In the genomic region with DNA sequence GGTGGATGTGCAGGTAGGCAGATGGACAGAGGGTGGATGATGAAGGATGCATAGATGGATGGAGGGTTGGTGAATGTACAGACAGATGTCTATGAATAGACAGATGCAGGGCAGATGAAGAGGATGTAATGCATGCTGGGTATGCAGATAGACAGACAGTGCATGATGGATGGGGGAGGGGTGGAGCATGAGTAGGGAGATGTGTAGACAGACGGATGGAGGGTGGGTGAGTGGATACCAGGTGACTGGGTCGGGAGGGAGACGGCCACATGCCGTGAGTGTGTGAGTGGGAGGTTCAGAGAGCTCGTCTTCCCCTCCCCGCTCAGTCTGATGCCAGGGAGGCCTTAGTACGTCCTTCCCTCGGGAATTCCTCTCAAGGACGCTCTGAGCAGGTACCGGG, we compare ENCODE assay signal across 34 mouse cellular contexts.
"Had no signal": no experiment of that assay in that cellular context is flagged by ENCODE, and none has a peak within 500 bp of the region (broad histone marks: within the 10 kb centered on the region; RNA-seq: fewer than 3 reads in every experiment).

No protein-coding gene starts in this region.

- H3K27me3 ChIP-seq: heart, embryonic 12.5 days; heart, embryonic 13.5 days; heart, embryonic 15.5 days; hindbrain, embryonic 12.5 days; hindbrain, embryonic 13.5 days; hindbrain, embryonic 15.5 days; intestine, embryonic 15.5 days; kidney, embryonic 15.5 days had no signal

- H3K4me2 ChIP-seq: heart, embryonic 11.5 days; heart, embryonic 12.5 days; heart, embryonic 13.5 days; heart, embryonic 15.5 days; hindbrain, embryonic 12.5 days; hindbrain, embryonic 13.5 days; hindbrain, embryonic 14.5 days; hindbrain, embryonic 15.5 days; intestine, embryonic 15.5 days; kidney, embryonic 15.5 days had no signal

- H3K36me3 ChIP-seq: heart, embryonic 15.5 days; hindbrain, embryonic 15.5 days; intestine, embryonic 15.5 days had no signal

- H3K4me3 ChIP-seq: heart, adult 2 months; heart, embryonic 10.5 days; heart, embryonic 12.5 days; heart, embryonic 13.5 days; heart, embryonic 15.5 days; hindbrain, embryonic 10.5 days; hindbrain, embryonic 12.5 days; hindbrain, embryonic 13.5 days; hindbrain, embryonic 15.5 days; intestine, embryonic 15.5 days; kidney, embryonic 15.5 days; layer of hippocampus, adult 2 months had no signal

- DNase-seq: heart, adult 2 months; heart, postnatal 10 days; heart, postnatal 14 days; heart, postnatal 36 days; heart, postnatal 4 days; kidney, adult 11 months; kidney, adult 18-20 months; kidney, adult 8-10 months; kidney, adult 9 months; kidney, postnatal 10 days; kidney, postnatal 14 days; kidney, postnatal 25 days; kidney, postnatal 36 days; kidney, postnatal 4 days; layer of hippocampus, adult 9-11 months; layer of hippocampus, postnatal 36 days had no signal

- H3K9me3 ChIP-seq: heart, embryonic 10.5 days; heart, embryonic 12.5 days; heart, embryonic 13.5 days; heart, embryonic 15.5 days; hindbrain, embryonic 10.5 days; hindbrain, embryonic 12.5 days; hindbrain, embryonic 13.5 days; hindbrain, embryonic 15.5 days; intestine, embryonic 15.5 days; kidney, embryonic 15.5 days had no signal

- H3K27ac ChIP-seq: heart, adult 2 months; heart, embryonic 10.5 days; heart, embryonic 13.5 days; heart, embryonic 15.5 days; hindbrain, embryonic 10.5 days; hindbrain, embryonic 12.5 days; hindbrain, embryonic 13.5 days; hindbrain, embryonic 14.5 days; hindbrain, embryonic 15.5 days; hindbrain, postnatal 0 days; intestine, embryonic 15.5 days; kidney, embryonic 15.5 days; layer of hippocampus, adult 2 months had no signal

- H3K4me1 ChIP-seq: hindbrain, embryonic 12.5 days; hindbrain, embryonic 13.5 days; hindbrain, embryonic 15.5 days had no signal

- H3K9ac ChIP-seq: heart, embryonic 12.5 days; heart, embryonic 13.5 days; heart, embryonic 15.5 days; hindbrain, embryonic 12.5 days; hindbrain, embryonic 13.5 days; hindbrain, embryonic 14.5 days; hindbrain, embryonic 15.5 days; intestine, embryonic 15.5 days; kidney, embryonic 15.5 days had no signal

- ATAC-seq: hindbrain, embryonic 16.5 days; hindbrain, postnatal 0 days; inflammation-experienced regulatory T-cells, adult 6 months; intestine, embryonic 15.5 days; intestine, embryonic 16.5 days; intestine, postnatal 0 days had no signal
